Mouse (Mus musculus) lung, embryonic 16.5 days (tissue): ENCODE data around the gene Ecsit. TPM values are rescaled to one million over a fixed set of nuclear protein-coding genes. Genes with fewer than 3 reads are reported as not detected.

Experiments used
- microRNA-seq: library from miRNA; unstranded; fragments of <30 nt; microRNA quantifications from one replicate; pipeline ENCODE4, GENCODE M21; 2016
- polyA plus RNA-seq: library from polyadenylated mRNA; unstranded; fragments of >200 nt; fragmentation: Nextera tagmentation; extraction: Ambion mirVana; gene quantifications from 2 replicates; pipeline ENCODE4 v1.2.1, GENCODE M21; 2015

The Ecsit gene
- polyA plus RNA-seq, 1 experiment from 2014 or later: 28.9 TPM

Small RNAs within 50 kb of the gene (microRNA-seq; reads per million reads assigned to microRNA genes)
- gene Mir7084: not detected

Other genes starting within 250 kb of the Ecsit start
- gene Angptl8, start 249.9 kb downstream of the Ecsit start, polyA plus RNA-seq: 2.7 and 3.6 TPM in 2 replicates
- gene Dock6, start 232.8 kb downstream of the Ecsit start, polyA plus RNA-seq: 62.6 and 63.7 TPM in 2 replicates
- 20.9 and 23.5 TPM in 2 replicates for gene Rab3d, start 167.2 kb downstream of the Ecsit start, polyA plus RNA-seq
- gene Ccdc159, start 158.0 kb downstream of the Ecsit start, polyA plus RNA-seq: 5.9 and 6.4 TPM in 2 replicates
- 58.8 and 65.3 TPM in 2 replicates for gene Tmem205, start 157.9 kb downstream of the Ecsit start, polyA plus RNA-seq
- 7.7 and 8.2 TPM in 2 replicates for gene Plppr2, start 148.4 kb downstream of the Ecsit start, polyA plus RNA-seq
- gene Swsap1, start 129.7 kb downstream of the Ecsit start, polyA plus RNA-seq: 5.4 and 6.2 TPM in 2 replicates
- gene Epor, start 121.9 kb downstream of the Ecsit start, polyA plus RNA-seq: 7.5 and 10.3 TPM in 2 replicates
- gene Rgl3, start 96.0 kb downstream of the Ecsit start, polyA plus RNA-seq: 8.8 and 9.1 TPM in 2 replicates
- 6.6 and 8.1 TPM in 2 replicates for gene Ccdc151, start 82.8 kb downstream of the Ecsit start, polyA plus RNA-seq
- 121 TPM in 2 replicates for gene Prkcsh, start 82.6 kb downstream of the Ecsit start, polyA plus RNA-seq
- 0.18 and 0.35 TPM in 2 replicates for gene Elavl3, start 33.4 kb downstream of the Ecsit start, polyA plus RNA-seq
- not detected in 2 replicates for gene Gm49318, start 14.2 kb downstream of the Ecsit start, polyA plus RNA-seq
- gene Zfp653, start 14.1 kb downstream of the Ecsit start, polyA plus RNA-seq: 12.8 and 15.0 TPM in 2 replicates
- gene Cnn1, start 13.8 kb upstream of the Ecsit start, polyA plus RNA-seq: 44.6 and 49.5 TPM in 2 replicates
- gene Elof1, start 31.7 kb upstream of the Ecsit start, polyA plus RNA-seq: 197 and 231 TPM in 2 replicates
- 8.2 and 10.2 TPM in 2 replicates for gene Acp5, start 50.3 kb upstream of the Ecsit start, polyA plus RNA-seq
- 84.6 and 85.1 TPM in 2 replicates for gene Pigyl, start 71.4 kb upstream of the Ecsit start, polyA plus RNA-seq
- 1.4 and 1.6 TPM in 2 replicates for gene Zfp872, start 102.7 kb upstream of the Ecsit start, polyA plus RNA-seq
- 23.9 and 26.5 TPM in 2 replicates for gene Zfp809, start 140.3 kb upstream of the Ecsit start, polyA plus RNA-seq
- gene Zfp599, start 174.5 kb upstream of the Ecsit start, polyA plus RNA-seq: 4.3 and 5.3 TPM in 2 replicates
- 20.0 and 21.3 TPM in 2 replicates for gene Zfp810, start 222.2 kb upstream of the Ecsit start, polyA plus RNA-seq